Mouse (Mus musculus) gastrocnemius, postnatal 36 days (tissue): ENCODE measurements around the gene Edaradd. TPM values are rescaled to one million over a fixed set of nuclear protein-coding genes. Genes with fewer than 3 reads are reported as not detected.
"Not testable (repeated sequence)": the region's sequence is repeated elsewhere in the genome, so short reads cannot be mapped to it uniquely, and the experiment has no call there.

Source experiments
- DNase-seq, 2 experiments: peaks; one replicate each; pipeline ENCODE4 v3.0.0; 2022
- intact Hi-C: fragments of 180-260 bp; cut with DNase I; formaldehyde crosslinking; loops from one replicate; pipeline ENCODE4 v1.15.1; 2025
- total RNA-seq, 2 experiments: library from RNA; stranded (reverse); gene quantifications; 2 replicates each; pipeline ENCODE4 v1.2.3; 2021

The Edaradd gene
- total RNA-seq, 2 experiments from 2014 or later = 0.08 TPM; not detected in 1

DNA sequence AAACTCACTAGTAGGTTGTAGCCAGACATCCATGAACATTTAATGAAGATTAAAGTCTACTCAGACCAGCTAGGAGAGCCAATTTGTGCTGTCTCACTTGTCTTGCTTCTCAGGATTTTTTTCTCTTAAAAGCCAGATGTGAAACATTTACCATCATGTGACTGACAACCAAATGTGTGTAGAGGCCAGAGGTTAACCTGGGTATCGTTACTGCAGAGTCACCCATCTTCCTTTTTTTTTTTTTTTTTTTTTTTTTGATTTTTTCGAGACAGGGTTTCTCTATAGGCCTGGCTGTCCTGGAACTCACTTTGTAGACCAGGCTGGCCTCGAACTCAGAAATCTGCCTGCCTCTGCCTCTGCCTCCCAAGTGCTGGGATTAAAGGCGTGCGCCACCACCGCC lies 56.1 kb downstream of the Edaradd start:
- intact Hi-C loops = loop anchor here (10.0 kb wide), 1 partner anchor 101 kb away; the partner anchor contains the start of gene Ero1lb
- DNase-seq = not testable (repeated sequence)

GRCm38 (mm10) chr13:12462623-12463022 lies 57.6 kb downstream of the Edaradd start:
- intact Hi-C loops = loop anchor here (10.0 kb wide), 1 partner anchor 102 kb away; the partner anchor contains the start of gene Ero1lb
- no peak for DNase-seq

DNA sequence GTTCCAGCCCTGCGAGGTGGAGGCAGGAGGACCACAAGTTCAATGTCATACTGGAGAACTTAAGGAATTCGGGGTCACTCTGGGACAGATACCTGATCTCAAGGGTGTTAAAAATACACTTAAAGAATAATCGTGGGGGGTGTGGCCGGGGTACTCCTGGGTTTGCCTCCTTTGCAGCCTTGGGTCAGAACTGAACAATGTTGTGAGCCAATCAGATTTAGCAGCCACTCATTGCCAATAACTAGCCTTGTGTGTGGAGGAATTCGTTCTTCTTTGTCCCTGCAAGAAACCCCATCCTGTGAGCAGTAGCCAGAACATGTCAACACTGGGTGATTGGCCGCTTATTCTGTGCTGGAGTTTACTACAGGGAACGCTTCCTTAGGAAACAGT lies 58.5 kb downstream of the Edaradd start:
- intact Hi-C loops = loop anchor here (10.0 kb wide), 1 partner anchor 103 kb away; the partner anchor contains the start of gene Ero1lb

DNA sequence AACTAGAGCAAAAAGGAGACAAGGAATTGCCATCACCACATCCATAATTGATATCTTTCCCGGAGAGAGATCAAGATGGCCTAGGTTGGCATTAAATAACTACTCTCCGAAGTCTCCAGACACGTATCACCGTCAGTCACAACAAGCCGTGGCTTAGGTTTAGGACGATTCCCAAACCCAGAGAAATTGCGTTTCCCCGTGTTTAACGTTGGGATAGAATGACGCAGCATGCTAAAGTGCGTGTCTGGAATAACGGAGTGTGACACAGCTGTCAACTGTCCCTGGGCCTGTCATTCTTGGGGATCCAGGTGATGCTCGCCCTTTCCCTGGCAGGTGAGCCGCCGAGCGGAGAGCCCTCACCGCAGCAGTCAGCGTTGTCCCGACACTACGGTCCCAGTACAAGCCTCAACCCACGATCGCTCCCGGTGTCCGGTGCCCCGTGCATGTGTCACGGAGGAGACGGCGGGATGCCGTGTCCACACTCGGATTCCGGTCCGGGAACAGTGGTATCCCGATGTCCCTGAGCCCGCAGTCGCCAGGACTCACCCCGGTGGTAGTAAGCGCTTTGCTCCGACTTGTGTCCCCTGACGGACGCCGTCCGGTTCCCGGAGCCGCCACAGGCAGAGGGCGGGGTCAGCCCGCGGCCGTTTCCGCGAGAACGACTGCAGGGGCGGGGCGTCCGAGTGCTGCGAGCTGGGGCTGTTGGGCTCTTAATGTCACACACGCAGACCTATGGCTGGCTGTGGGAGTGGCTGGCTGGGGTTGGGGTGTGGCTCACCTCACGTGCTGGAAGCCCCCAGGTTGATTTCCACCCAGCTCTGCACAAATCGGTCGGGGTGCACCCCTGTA lies 59.1 kb downstream of the Edaradd start:
- DNase-seq = peak; percentile 89 to 95
- intact Hi-C loops = loop anchor here (10.0 kb wide), 1 partner anchor 104 kb away; the partner anchor contains the start of gene Ero1lb

More for the DNA sequence above, 58.5 kb downstream of the Edaradd start:
- DNase-seq = no peak

GRCm38 (mm10) chr13:12460443-12460842 lies 59.8 kb downstream of the Edaradd start:
- no peak for DNase-seq
- intact Hi-C loops = loop anchor here (10.0 kb wide), 1 partner anchor 104 kb away; the partner anchor contains the start of gene Ero1lb

GRCm38 (mm10) chr13:12456711-12457110 lies 63.5 kb downstream of the Edaradd start:
- intact Hi-C loops = no loop called here
- no peak for DNase-seq

GRCm38 (mm10) chr13:12454686-12455390 lies 65.4 kb downstream of the Edaradd start:
- intact Hi-C loops = no loop called here
- no peak for DNase-seq

- intact Hi-C loops = no loop called here
- no peak for DNase-seq
These were observed 67.1 kb downstream of the Edaradd start for GRCm38 (mm10) chr13:12453150-12453549.

GRCm38 (mm10) chr13:12442008-12442587 lies 78.1 kb downstream of the Edaradd start:
- DNase-seq = no peak
- intact Hi-C loops = no loop called here

GRCm38 (mm10) chr13:12440813-12441212 lies 79.4 kb downstream of the Edaradd start:
- intact Hi-C loops = no loop called here
- no peak for DNase-seq

DNA sequence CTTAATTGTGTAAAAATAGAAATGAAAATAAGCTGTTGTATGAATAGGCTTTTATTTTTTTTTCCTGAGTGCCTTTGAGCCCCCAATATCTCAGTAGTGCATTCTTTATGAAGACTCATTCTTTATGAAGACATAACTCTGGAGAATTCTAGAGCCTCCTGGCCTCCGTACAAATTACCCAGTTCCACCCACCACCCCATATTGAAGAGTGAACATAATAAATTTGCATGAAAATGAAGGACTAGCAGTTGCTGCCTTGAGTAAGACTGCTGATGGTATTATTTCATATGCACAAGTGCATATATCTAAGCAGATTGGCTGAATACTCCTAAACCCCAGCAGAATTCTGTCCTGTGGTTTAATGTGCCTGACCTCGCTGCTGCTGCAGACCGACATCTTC lies 80.7 kb downstream of the Edaradd start:
- no peak for DNase-seq

GRCm38 (mm10) chr13:12433843-12434242 lies 86.4 kb downstream of the Edaradd start:
- intact Hi-C loops = no loop called here
- DNase-seq = no peak

More for the DNA sequence above, 80.7 kb downstream of the Edaradd start:
- intact Hi-C loops = loop anchor here (5.0 kb wide), 1 partner anchor 42 kb away; the partner anchor contains the start of gene Heatr1

DNA sequence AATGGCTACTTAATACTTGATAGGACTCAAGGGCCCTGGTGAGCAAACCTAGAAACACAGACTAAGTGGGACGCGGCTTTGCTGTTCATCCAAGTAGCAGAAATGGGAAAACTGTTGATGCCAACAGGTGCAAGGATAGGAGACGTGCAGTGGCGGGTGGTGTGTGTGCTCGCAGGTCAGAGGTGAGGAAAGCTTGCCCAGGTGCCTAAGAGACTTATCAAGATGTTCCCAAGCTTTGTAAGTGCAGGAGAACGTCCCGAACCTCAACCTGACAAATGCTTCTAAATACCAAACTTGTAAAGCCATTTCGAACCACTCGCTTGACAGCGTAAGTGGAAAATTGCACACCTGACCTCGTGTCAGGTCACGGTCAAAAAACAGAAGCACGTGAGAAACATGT lies 91.7 kb downstream of the Edaradd start:
- intact Hi-C loops = no loop called here
- DNase-seq = no peak

Other genes starting within 250 kb of the Edaradd start
- 1,000 to 10,000 TPM; 1,044 to 1,453 TPM for gene Actn2, start 179.7 kb downstream of the Edaradd start, total RNA-seq
- 10 to 100 TPM; 13.7 to 14.1 TPM for gene Heatr1, start 125.4 kb downstream of the Edaradd start, total RNA-seq
- gene Lgals8, start 55.5 kb downstream of the Edaradd start, total RNA-seq = 10 to 100 TPM; 24.6 to 30.7 TPM
- 1 to 10 TPM; 1.2 to 1.3 TPM for gene Ero1lb, start 45.4 kb upstream of the Edaradd start, total RNA-seq